Mouse (Mus musculus) brain, embryonic 14.5 days (tissue): ENCODE data around the gene Zcchc2.

ENCODE experiments used
- CTCF ChIP-seq: fragments of 200-500 bp; IDR thresholded peaks from 2 replicates; pipeline ENCODE4 v1.5.1; 2012; ENCODE audit warnings: inconsistent platforms, mild to moderate bottlenecking, moderate library complexity, borderline replicate concordance; ENCODE audit not compliant: insufficient read depth, insufficient read length; ENCODE audit errors: extremely low read depth
- POLR2A ChIP-seq: fragments of 200-500 bp; IDR thresholded peaks from 2 replicates; pipeline ENCODE4 v1.6.1; 2012; ENCODE audit warnings: mild to moderate bottlenecking, inconsistent platforms, borderline replicate concordance; ENCODE audit not compliant: poor library complexity, insufficient read depth, insufficient read length, severe bottlenecking; ENCODE audit errors: extremely low read depth

DNA sequence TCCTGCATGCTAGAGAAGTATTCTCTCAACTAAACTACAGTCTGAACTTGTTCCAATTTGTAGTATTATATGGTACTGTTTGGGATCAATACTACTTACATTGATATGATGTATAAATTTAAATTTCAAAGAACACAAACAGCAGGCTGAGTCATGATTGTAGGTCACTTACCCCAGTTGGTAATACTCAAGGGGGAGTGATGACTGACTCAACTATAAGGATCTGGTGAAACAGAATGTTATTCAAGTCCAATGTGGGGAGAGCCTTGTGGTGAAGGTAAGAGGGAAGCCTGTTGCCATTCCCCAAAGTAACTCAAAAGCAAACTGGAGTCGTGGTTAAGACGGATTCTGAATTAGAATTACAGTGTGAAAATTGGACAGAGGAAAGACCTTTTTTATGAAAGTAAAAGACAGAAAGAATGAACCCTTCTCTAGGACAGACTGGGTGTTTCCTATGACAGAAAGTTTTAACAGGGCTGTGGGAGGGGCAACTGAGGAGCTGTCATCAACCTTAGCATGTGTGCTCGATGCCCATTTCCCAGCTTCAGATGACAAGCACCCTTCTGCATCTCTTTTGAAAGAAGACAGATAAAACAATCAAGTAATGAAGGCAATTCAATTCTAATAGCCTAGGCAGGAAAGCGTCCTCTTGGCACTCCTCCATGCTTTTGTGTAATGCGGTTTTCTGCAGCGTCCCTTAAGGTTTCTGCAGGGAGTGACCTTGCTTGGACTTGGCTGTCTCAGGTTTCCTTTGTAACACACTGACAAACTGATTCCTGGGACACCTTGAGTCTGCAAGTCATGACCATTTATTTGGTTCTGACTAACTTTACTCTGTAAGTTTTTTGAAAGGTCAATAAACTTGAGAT, 7.5 kb upstream of the Zcchc2 start:
- TF ChIP-seq CTCF (no peak), POLR2A (no peak)
